Mouse (Mus musculus): Measurements from ENCODE around the gene Macrod2. TPM values are rescaled to one million over a fixed set of nuclear protein-coding genes. Genes with fewer than 3 reads are reported as not detected.

Gene Macrod2
- polyA plus RNA-seq, 1 experiment from 2014 or later = 31.9 TPM

GRCm38 (mm10) chr2:141308406-141308805, 913.3 kb downstream of the Macrod2 start:
- H3K4me1 ChIP-seq (replicated peaks; ENCODE audit: control insufficient read depth, insufficient read depth) = no peaks in the 10 kb centered on the region
- no peak overlapping the region for H3K9ac ChIP-seq (ENCODE audit: low read length)
- H3K27ac ChIP-seq (replicated peaks) = no peak overlapping the region
- no peak overlapping the region for H3K4me3 ChIP-seq (ENCODE audit: low read depth, low read length)
- 82% methylated on average over 3 of the region's 3 CpGs for WGBS
- no peaks in the 10 kb centered on the region for H3K36me3 ChIP-seq (ENCODE audit: control insufficient read depth, insufficient read depth, low read length)
- no peak for ATAC-seq (ENCODE audit: low FRiP score, low TSS enrichment)
- no peak for TF ChIP-seq EP300 (optimal IDR thresholded peaks at IDR 0.05)
- no peak for TF ChIP-seq CTCF (IDR thresholded peaks at IDR 0.05; ENCODE audit: low read depth)
- H3K4me2 ChIP-seq (replicated peaks; ENCODE audit: low read depth) = no peak overlapping the region
- no peaks in the 10 kb centered on the region for H3K27me3 ChIP-seq (ENCODE audit: control insufficient read depth, insufficient read depth, low read length)
- no peaks in the 10 kb centered on the region for H3K9me3 ChIP-seq (ENCODE audit: control insufficient read depth, low read length)
- no peak for DNase-seq (ENCODE audit: low spot score)

GRCm38 (mm10) chr2:141312136-141312948, 917.2 kb downstream of the Macrod2 start:
- ATAC-seq (ENCODE audit: low FRiP score, low TSS enrichment) (no peak), DNase-seq (ENCODE audit: low spot score) (no peak)
- Histone ChIP-seq H3K4me2 (replicated peaks; ENCODE audit: low read depth) (no peak overlapping the region), H3K4me3 (ENCODE audit: low read depth, low read length) (no peak overlapping the region), H3K9ac (ENCODE audit: low read length) (no peak overlapping the region), H3K4me1 (replicated peaks; ENCODE audit: control insufficient read depth, insufficient read depth) (no peaks in the 10 kb centered on the region), H3K27ac (replicated peaks) (no peak overlapping the region), H3K36me3 (ENCODE audit: control insufficient read depth, insufficient read depth, low read length) (no peaks in the 10 kb centered on the region), H3K27me3 (ENCODE audit: control insufficient read depth, insufficient read depth, low read length) (no peaks in the 10 kb centered on the region), H3K9me3 (ENCODE audit: control insufficient read depth, low read length) (no peaks in the 10 kb centered on the region)
- 70% methylated on average over 10 of the region's 10 CpGs for WGBS
- no peak for TF ChIP-seq EP300 (optimal IDR thresholded peaks at IDR 0.05)
- no peak for TF ChIP-seq CTCF (IDR thresholded peaks at IDR 0.05; ENCODE audit: low read depth)

- Histone ChIP-seq H3K36me3 (ENCODE audit: control insufficient read depth, insufficient read depth, low read length) (no peaks in the 10 kb centered on the region), H3K9ac (ENCODE audit: low read length) (no peak overlapping the region), H3K27me3 (ENCODE audit: control insufficient read depth, insufficient read depth, low read length) (no peaks in the 10 kb centered on the region), H3K4me3 (ENCODE audit: low read depth, low read length) (no peak overlapping the region), H3K4me2 (replicated peaks; ENCODE audit: low read depth) (no peak overlapping the region), H3K4me1 (replicated peaks; ENCODE audit: control insufficient read depth, insufficient read depth) (no peaks in the 10 kb centered on the region), H3K9me3 (ENCODE audit: control insufficient read depth, low read length) (no peaks in the 10 kb centered on the region), H3K27ac (replicated peaks) (no peak overlapping the region)
- TF ChIP-seq EP300 (optimal IDR thresholded peaks at IDR 0.05) (no peak), CTCF (IDR thresholded peaks at IDR 0.05; ENCODE audit: low read depth) (no peak)
- 91% methylated on average over 3 of the region's 3 CpGs for WGBS
- no peak for ATAC-seq (ENCODE audit: low FRiP score, low TSS enrichment)
- no peak for DNase-seq (ENCODE audit: low spot score)
Measured at GRCm38 (mm10) chr2:141315349-141315748, 920.2 kb downstream of the Macrod2 start.

- H3K36me3 ChIP-seq (ENCODE audit: control insufficient read depth, insufficient read depth, low read length) = no peaks in the 10 kb centered on the region
- H3K4me2 ChIP-seq (replicated peaks; ENCODE audit: low read depth) = no peak overlapping the region
- ATAC-seq (ENCODE audit: low FRiP score, low TSS enrichment) = no peak
- no peaks in the 10 kb centered on the region for H3K4me1 ChIP-seq (replicated peaks; ENCODE audit: control insufficient read depth, insufficient read depth)
- no peaks in the 10 kb centered on the region for H3K27me3 ChIP-seq (ENCODE audit: control insufficient read depth, insufficient read depth, low read length)
- no peak for TF ChIP-seq EP300 (optimal IDR thresholded peaks at IDR 0.05)
- TF ChIP-seq CTCF (IDR thresholded peaks at IDR 0.05; ENCODE audit: low read depth) = no peak
- 93% methylated on average over 6 of the region's 7 CpGs for WGBS
- H3K27ac ChIP-seq (replicated peaks) = no peak overlapping the region
- DNase-seq (ENCODE audit: low spot score) = no peak
- no peak overlapping the region for H3K4me3 ChIP-seq (ENCODE audit: low read depth, low read length)
- H3K9ac ChIP-seq (ENCODE audit: low read length) = no peak overlapping the region
- no peaks in the 10 kb centered on the region for H3K9me3 ChIP-seq (ENCODE audit: control insufficient read depth, low read length)
Measured at GRCm38 (mm10) chr2:141323956-141324460, 928.9 kb downstream of the Macrod2 start.

GRCm38 (mm10) chr2:141327296-141327695, 932.2 kb downstream of the Macrod2 start:
- Histone ChIP-seq H3K27ac (replicated peaks) (no peak overlapping the region), H3K9me3 (ENCODE audit: control insufficient read depth, low read length) (no peaks in the 10 kb centered on the region), H3K4me1 (replicated peaks; ENCODE audit: control insufficient read depth, insufficient read depth) (no peaks in the 10 kb centered on the region), H3K4me2 (replicated peaks; ENCODE audit: low read depth) (no peak overlapping the region), H3K4me3 (ENCODE audit: low read depth, low read length) (no peak overlapping the region), H3K9ac (ENCODE audit: low read length) (no peak overlapping the region), H3K27me3 (ENCODE audit: control insufficient read depth, insufficient read depth, low read length) (no peaks in the 10 kb centered on the region), H3K36me3 (ENCODE audit: control insufficient read depth, insufficient read depth, low read length) (no peaks in the 10 kb centered on the region)
- 42% methylated on average over 6 of the region's 6 CpGs for WGBS
- DNase-seq (ENCODE audit: low spot score) = no peak
- TF ChIP-seq CTCF (IDR thresholded peaks at IDR 0.05; ENCODE audit: low read depth) (no peak), EP300 (optimal IDR thresholded peaks at IDR 0.05) (no peak)
- no peak for ATAC-seq (ENCODE audit: low FRiP score, low TSS enrichment)

GRCm38 (mm10) chr2:141337708-141338107, 942.6 kb downstream of the Macrod2 start:
- ATAC-seq (ENCODE audit: low FRiP score, low TSS enrichment) (no peak), DNase-seq (ENCODE audit: low spot score) (no peak)
- H3K9ac ChIP-seq (ENCODE audit: low read length) = no peak overlapping the region
- no peak overlapping the region for H3K4me2 ChIP-seq (replicated peaks; ENCODE audit: low read depth)
- no peaks in the 10 kb centered on the region for H3K36me3 ChIP-seq (ENCODE audit: control insufficient read depth, insufficient read depth, low read length)
- no peaks in the 10 kb centered on the region for H3K4me1 ChIP-seq (replicated peaks; ENCODE audit: control insufficient read depth, insufficient read depth)
- H3K27ac ChIP-seq (replicated peaks) = no peak overlapping the region
- WGBS = 54% methylated on average over 3 of the region's 3 CpGs
- H3K4me3 ChIP-seq (ENCODE audit: low read depth, low read length) = no peak overlapping the region
- H3K9me3 ChIP-seq (ENCODE audit: control insufficient read depth, low read length) = no peaks in the 10 kb centered on the region
- TF ChIP-seq EP300 (optimal IDR thresholded peaks at IDR 0.05) (no peak), CTCF (IDR thresholded peaks at IDR 0.05; ENCODE audit: low read depth) (no peak)
- H3K27me3 ChIP-seq (ENCODE audit: control insufficient read depth, insufficient read depth, low read length) = no peaks in the 10 kb centered on the region

All from stomach, postnatal 0 days (tissue).